Mouse (Mus musculus): ENCODE measurements around the gene Pheta2. TPM values are rescaled to one million over a fixed set of nuclear protein-coding genes. Genes with fewer than 3 reads are reported as not detected.

Gene Pheta2
- total and polyA plus RNA-seq, 3 experiments: 0.08 TPM; not detected in 2

GRCm38 (mm10) chr15:82350349-82350748 lies 11.6 kb downstream of the Pheta2 start:
- Histone ChIP-seq H3K4me3 (replicated peaks in 1 of 3; ENCODE audit: low read depth in 2 of 3, low read length in 2 of 3, poor library complexity in 1 of 3) (no peak overlapping the region), H3K9ac (ENCODE audit: insufficient read depth, low read depth) (no peak overlapping the region), H3K36me3 (replicated peaks in 1 of 2; ENCODE audit: control insufficient read depth in 1 of 2, insufficient read depth in 1 of 2, low read length in 1 of 2) (peaks cover 29 to 42% of the 10 kb centered on the region in 2 experiments), H3K4me1 (ENCODE audit: control insufficient read depth in 1 of 2, insufficient read depth in 2 of 2) (peaks cover 14 to 44% of the 10 kb centered on the region in 2 experiments), H3K27ac (ENCODE audit: insufficient read depth, low read depth) (no peak overlapping the region), H3K4me2 (ENCODE audit: insufficient read depth, low read depth, poor library complexity, severe bottlenecking) (no peak overlapping the region), H3K27me3 (replicated peaks) (no peaks in the 10 kb centered on the region), H3K79me2 (replicated peaks; ENCODE audit: control insufficient read depth, extremely low read depth, insufficient read depth, poor library complexity, severe bottlenecking) (peaks cover 32% of the 10 kb centered on the region), H3K9me3 (replicated peaks; ENCODE audit: low read length) (peaks cover 2% of the 10 kb centered on the region)
- in situ Hi-C loops (cut with MboI; ENCODE audit: low pct_ligation_motif_present, low pct_unique_long_range_greater_than_20kb, low sequenced_read_pairs) (loop anchor here (10.0 kb wide), 1 partner anchor 64 kb away; no protein-coding TSS in a partner anchor), dilution Hi-C loops (cut with MboI; ENCODE audit: extremely low pct_ligation_motif_present, extremely low pct_unique_long_range_greater_than_20kb, low sequenced_read_pairs) (no loop called here)
- DNase-seq (ENCODE audit: extremely low read depth): no peak
- TF ChIP-seq HCFC1 (IDR thresholded peaks at IDR 0.05; ENCODE audit: low read depth, low read length) (no peak), ETS1 (conservative IDR thresholded peaks at IDR 0.05; ENCODE audit: low read depth, low read length) (no peak), ELF1 (IDR thresholded peaks at IDR 0.05; ENCODE audit: low read depth, low read length) (no peak), SMC3 (IDR thresholded peaks at IDR 0.05; ENCODE audit: low read depth, low read length) (no peak), MAFK (IDR thresholded peaks at IDR 0.05; ENCODE audit: insufficient replicate concordance, low read length) (no peak), SIN3A (IDR thresholded peaks at IDR 0.05; ENCODE audit: low read length) (no peak), CHD1 (IDR thresholded peaks at IDR 0.05; ENCODE audit: low read depth, low read length) (no peak), RCOR1 (conservative IDR thresholded peaks at IDR 0.05; ENCODE audit: low read depth, low read length) (no peak), POLR2A (IDR thresholded peaks at IDR 0.05; ENCODE audit: low read depth, low read length) (no peak), RAD21 (IDR thresholded peaks at IDR 0.05; ENCODE audit: low read depth, low read length) (no peak), MXI1 (IDR thresholded peaks at IDR 0.05; ENCODE audit: low read depth, low read length) (no peak), TBP (conservative IDR thresholded peaks at IDR 0.05; ENCODE audit: low read depth, low read length) (no peak), NELFE (IDR thresholded peaks at IDR 0.05; ENCODE audit: low read depth, low read length) (no peak), EP300 (IDR thresholded peaks at IDR 0.05; ENCODE audit: low read length) (no peak), POLR2AphosphoS2 (IDR thresholded peaks at IDR 0.05; ENCODE audit: low read depth, low read length) (no peak), UBTF (IDR thresholded peaks at IDR 0.05; ENCODE audit: low read depth, low read length) (no peak), PAX5 (IDR thresholded peaks at IDR 0.05; ENCODE audit: low read length) (no peak), TCF12 (IDR thresholded peaks at IDR 0.05; ENCODE audit: low read depth, low read length) (no peak), ZNF384 (IDR thresholded peaks at IDR 0.05; ENCODE audit: low read depth, low read length) (no peak)

DNA sequence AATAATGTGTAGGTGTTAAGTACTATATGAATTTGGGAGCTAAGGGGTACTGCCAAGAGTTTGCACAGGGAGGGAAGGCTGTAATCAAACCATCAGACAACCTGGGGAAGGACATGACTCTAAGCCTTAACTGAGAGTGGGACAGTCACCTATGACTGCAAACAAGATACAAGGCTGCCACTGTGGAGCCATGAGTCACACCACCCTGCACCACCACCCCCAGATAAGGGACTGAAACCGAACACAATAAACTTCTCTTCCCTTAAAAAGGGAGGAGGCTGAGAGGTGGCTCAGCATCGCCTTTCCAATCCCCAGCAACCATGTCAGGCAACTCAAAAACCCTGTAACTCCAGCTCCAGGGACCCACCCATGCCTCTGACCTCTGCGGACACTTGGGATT lies 12.7 kb downstream of the Pheta2 start:
- DNase-seq (ENCODE audit: extremely low read depth): no peak
- no peak overlapping the region for H3K9ac ChIP-seq (ENCODE audit: insufficient read depth, low read depth)

More for the DNA sequence above, 12.7 kb downstream of the Pheta2 start:
- H3K79me2 ChIP-seq (replicated peaks; ENCODE audit: control insufficient read depth, extremely low read depth, insufficient read depth, poor library complexity, severe bottlenecking): peaks cover 31% of the 10 kb centered on the region
- H3K4me3 ChIP-seq (replicated peaks in 1 of 3; ENCODE audit: low read depth in 2 of 3, low read length in 2 of 3, poor library complexity in 1 of 3): no peak overlapping the region
- no peaks in the 10 kb centered on the region for H3K27me3 ChIP-seq (replicated peaks)
- dilution Hi-C loops (cut with MboI; ENCODE audit: extremely low pct_ligation_motif_present, extremely low pct_unique_long_range_greater_than_20kb, low sequenced_read_pairs) (no loop called here), in situ Hi-C loops (cut with MboI; ENCODE audit: low pct_ligation_motif_present, low pct_unique_long_range_greater_than_20kb, low sequenced_read_pairs) (loop anchor here (10.0 kb wide), 1 partner anchor 63 kb away; no protein-coding TSS in a partner anchor)
- TF ChIP-seq SMC3 (IDR thresholded peaks at IDR 0.05; ENCODE audit: low read depth, low read length) (no peak), ZMIZ1 (IDR thresholded peaks at IDR 0.05; ENCODE audit: low read depth, low read length) (no peak), NELFE (IDR thresholded peaks at IDR 0.05; ENCODE audit: low read depth, low read length) (no peak), UBTF (IDR thresholded peaks at IDR 0.05; ENCODE audit: low read depth, low read length) (no peak), CHD1 (IDR thresholded peaks at IDR 0.05; ENCODE audit: low read depth, low read length) (no peak), MAFK (IDR thresholded peaks at IDR 0.05; ENCODE audit: insufficient replicate concordance, low read length) (no peak), MAZ (IDR thresholded peaks at IDR 0.05; ENCODE audit: low read depth, low read length) (no peak), MAX (IDR thresholded peaks at IDR 0.05; ENCODE audit: low read length) (no peak), NRF1 (IDR thresholded peaks at IDR 0.05; ENCODE audit: low read depth, low read length) (no peak), JUND (conservative IDR thresholded peaks at IDR 0.05; ENCODE audit: low read depth, low read length) (no peak), CHD2 (IDR thresholded peaks at IDR 0.05; ENCODE audit: low read length) (no peak), E2F4 (IDR thresholded peaks at IDR 0.05; ENCODE audit: insufficient replicate concordance, low read depth, low read length) (no peak), ZC3H11A (IDR thresholded peaks at IDR 0.05; ENCODE audit: low read depth, low read length) (no peak), RCOR1 (conservative IDR thresholded peaks at IDR 0.05; ENCODE audit: low read depth, low read length) (no peak), IRF4 (IDR thresholded peaks at IDR 0.05; ENCODE audit: low read depth, low read length) (no peak), MEF2A (IDR thresholded peaks at IDR 0.05; ENCODE audit: borderline replicate concordance, low read depth, low read length) (no peak), ETS1 (conservative IDR thresholded peaks at IDR 0.05; ENCODE audit: low read depth, low read length) (no peak), MXI1 (IDR thresholded peaks at IDR 0.05; ENCODE audit: low read depth, low read length) (no peak), TBP (conservative IDR thresholded peaks at IDR 0.05; ENCODE audit: low read depth, low read length) (no peak)
- H3K4me2 ChIP-seq (ENCODE audit: insufficient read depth, low read depth, poor library complexity, severe bottlenecking): no peak overlapping the region
- peaks cover 14 to 43% of the 10 kb centered on the region in 2 experiments for H3K4me1 ChIP-seq (ENCODE audit: control insufficient read depth in 1 of 2, insufficient read depth in 2 of 2)
- peaks cover 2% of the 10 kb centered on the region for H3K9me3 ChIP-seq (replicated peaks; ENCODE audit: low read length)
- H3K36me3 ChIP-seq (replicated peaks in 1 of 2; ENCODE audit: control insufficient read depth in 1 of 2, insufficient read depth in 1 of 2, low read length in 1 of 2): peaks cover 29 to 42% of the 10 kb centered on the region in 2 experiments
- H3K27ac ChIP-seq (ENCODE audit: insufficient read depth, low read depth): no peak overlapping the region
